Mouse (Mus musculus): ENCODE data around the gene Rnf167. TPM values are rescaled to one million over a fixed set of nuclear protein-coding genes. Genes with fewer than 3 reads are reported as not detected.

The Rnf167 gene
- polyA plus RNA-seq, 1 experiment from 2014 or later, result 135 TPM

DNA sequence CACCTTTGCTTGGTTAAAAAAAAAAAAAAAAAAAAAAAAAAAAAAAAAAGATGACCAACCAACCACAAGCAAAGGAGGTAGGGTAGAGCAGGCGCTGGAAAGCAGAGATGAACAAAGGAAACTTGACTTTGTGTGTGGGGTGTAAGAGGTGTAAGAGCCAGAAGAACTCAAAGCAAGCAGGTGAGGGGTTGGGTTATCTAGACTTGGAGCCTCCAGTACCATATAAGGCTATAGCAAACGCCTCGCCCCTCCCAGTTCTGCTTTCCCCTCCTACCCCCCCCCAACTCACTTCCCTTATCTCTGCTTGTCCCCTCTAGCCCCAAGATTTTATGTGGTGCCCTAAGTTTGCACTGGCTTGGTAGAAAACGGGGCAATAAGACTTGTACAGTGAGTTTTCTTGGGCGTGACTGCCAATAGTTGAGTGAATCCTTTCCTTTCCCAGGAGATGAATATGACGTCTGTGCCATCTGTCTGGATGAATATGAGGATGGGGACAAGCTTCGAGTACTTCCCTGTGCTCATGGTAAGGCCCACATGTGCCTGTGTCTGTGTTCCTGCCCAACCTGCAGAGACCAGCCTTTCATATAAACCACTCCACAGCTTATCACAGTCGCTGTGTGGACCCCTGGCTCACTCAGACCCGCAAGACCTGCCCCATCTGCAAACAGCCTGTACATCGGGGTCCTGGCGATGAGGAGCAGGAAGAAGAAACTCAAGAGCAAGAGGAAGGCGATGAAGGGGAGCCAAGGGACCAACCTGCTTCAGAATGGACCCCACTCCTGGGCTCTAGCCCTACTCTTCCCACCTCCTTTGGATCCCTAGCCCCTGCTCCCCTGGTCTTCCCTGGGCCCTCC lies 3.5 kb downstream of the Rnf167 start:
- H3K9ac ChIP-seq, result peak overlapping the region; percentile 27; the same call in 1 of the 2 replicates
- H3K4me2 ChIP-seq, result peak overlapping the region; percentile 97; the same call in 1 of the 2 replicates
- H3K36me3 ChIP-seq, result peaks cover 50% of the 10 kb centered on the region
- peaks cover 60% of the 10 kb centered on the region for H3K4me1 ChIP-seq
- ATAC-seq (ENCODE audit: insufficient number of reproducible peaks, insufficient read depth, low FRiP score, low TSS enrichment, low read depth), result no peak
- H3K9me3 ChIP-seq, result no peaks in the 10 kb centered on the region
- WGBS, result 77% methylated on average over 12 of the region's 12 CpGs
- peak overlapping the region; percentile 48; the same call in 1 of the 2 replicates for H3K27ac ChIP-seq
- H3K27me3 ChIP-seq, result no peaks in the 10 kb centered on the region
- no peak overlapping the region for H3K4me3 ChIP-seq

DNA sequence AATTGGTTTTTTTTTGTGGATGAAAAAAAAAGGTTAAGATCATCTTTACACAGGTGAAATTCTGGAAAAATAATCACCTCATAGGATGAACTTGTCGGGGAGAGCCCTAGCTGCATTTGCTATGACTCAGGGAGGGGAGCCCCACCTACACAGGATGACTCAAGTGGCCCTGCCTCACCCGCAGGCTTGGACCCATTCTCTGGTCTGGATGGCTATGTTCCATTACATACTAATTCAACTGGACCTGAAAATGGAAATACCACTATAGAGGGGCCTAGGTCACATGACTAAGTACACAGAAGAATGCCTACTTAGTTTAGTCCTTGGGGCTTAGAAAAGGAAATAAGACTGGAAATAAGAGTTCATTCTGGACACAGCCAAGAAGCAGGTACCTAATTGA lies 4.4 kb downstream of the Rnf167 start:
- no peaks in the 10 kb centered on the region for H3K9me3 ChIP-seq
- H3K4me1 ChIP-seq, result peaks cover 60% of the 10 kb centered on the region
- 75% methylated on average over 2 of the region's 2 CpGs for WGBS
- H3K36me3 ChIP-seq, result peaks cover 47% of the 10 kb centered on the region
- no peak overlapping the region for H3K27ac ChIP-seq
- H3K9ac ChIP-seq, result peak overlapping the region; percentile 27; the same call in 1 of the 2 replicates
- no peaks in the 10 kb centered on the region for H3K27me3 ChIP-seq
- peak overlapping the region; percentile 97 for H3K4me2 ChIP-seq
- peak overlapping the region; percentile 100; the same call in 1 of the 2 replicates for H3K4me3 ChIP-seq
- no peak for ATAC-seq (ENCODE audit: insufficient number of reproducible peaks, insufficient read depth, low FRiP score, low TSS enrichment, low read depth)

DNA sequence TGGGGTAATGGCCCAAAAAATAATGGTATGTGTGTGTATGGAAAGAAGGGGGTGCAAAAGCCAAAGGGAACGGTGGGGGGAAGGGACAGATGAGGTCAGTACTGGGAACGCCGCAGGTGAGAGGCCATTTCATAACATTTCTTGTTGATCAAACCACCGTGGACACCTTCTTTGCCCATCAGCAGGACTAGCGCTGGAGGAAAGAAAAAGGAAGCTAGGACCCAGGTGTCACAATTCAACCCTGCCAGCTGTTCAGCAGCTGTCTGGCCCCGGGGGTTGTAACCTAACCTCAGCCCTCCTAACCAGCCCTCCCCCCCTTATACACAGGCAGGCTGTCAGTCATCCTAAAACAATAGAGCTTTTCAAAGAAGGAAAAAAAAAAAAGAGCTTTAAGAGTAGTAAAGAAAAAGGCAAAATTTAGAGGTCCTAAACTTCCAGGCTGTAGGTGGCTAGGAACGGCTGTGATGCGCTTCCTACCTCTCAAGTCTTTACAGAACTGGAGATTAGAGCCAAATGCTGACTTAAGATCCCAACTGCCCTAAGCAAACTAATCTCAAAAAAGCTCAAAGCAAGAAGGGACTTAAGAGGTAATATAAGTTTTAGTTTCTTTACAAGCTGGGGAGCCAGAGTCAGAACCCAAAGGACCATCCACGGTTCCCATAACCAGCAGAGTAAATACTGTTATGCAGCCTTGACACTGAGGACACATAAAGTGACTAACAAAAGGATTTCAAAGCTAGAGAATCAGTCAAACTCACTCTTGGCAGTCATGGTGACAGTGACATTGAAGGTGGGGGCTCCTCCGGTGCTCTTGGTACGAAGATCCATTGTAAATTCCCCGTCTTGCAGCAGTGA lies 5.2 kb downstream of the Rnf167 start:
- no peaks in the 10 kb centered on the region for H3K9me3 ChIP-seq
- H3K27me3 ChIP-seq, result no peaks in the 10 kb centered on the region
- peak overlapping the region; percentile 100 for H3K9ac ChIP-seq
- ATAC-seq (ENCODE audit: insufficient number of reproducible peaks, insufficient read depth, low FRiP score, low TSS enrichment, low read depth), result no peak
- 37% methylated on average over 12 of the region's 12 CpGs for WGBS
- peaks cover 47% of the 10 kb centered on the region for H3K36me3 ChIP-seq
- H3K4me3 ChIP-seq, result peak overlapping the region; percentile 100
- H3K4me1 ChIP-seq, result peaks cover 69% of the 10 kb centered on the region
- peak overlapping the region; percentile 97 for H3K27ac ChIP-seq
- peak overlapping the region; percentile 97 for H3K4me2 ChIP-seq

DNA sequence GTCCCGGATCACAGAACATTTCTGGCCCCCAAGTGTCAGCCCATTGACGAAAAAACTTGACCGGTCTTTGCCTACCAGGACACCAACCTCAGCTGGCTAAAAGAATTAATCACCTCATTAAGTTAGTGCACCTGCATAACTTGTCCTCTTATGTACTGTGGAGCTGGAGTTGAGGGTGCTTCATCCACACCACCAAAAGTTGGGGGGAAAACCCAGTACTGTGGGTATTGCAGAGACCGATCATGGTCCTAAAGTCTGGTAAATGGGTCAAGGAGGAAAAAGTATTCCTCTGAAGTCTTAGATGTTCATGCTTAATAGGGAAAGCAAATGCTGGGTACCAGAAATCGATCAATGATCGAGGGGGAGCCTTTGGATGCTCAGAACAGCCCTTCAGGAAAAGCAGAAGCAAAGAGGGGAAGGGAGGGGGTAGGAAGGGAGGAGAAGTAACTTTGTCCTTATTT lies 5.9 kb downstream of the Rnf167 start:
- peak overlapping the region; percentile 100 for H3K9ac ChIP-seq
- H3K36me3 ChIP-seq, result peaks cover 47% of the 10 kb centered on the region
- WGBS, result 46% methylated on average over 6 of the region's 6 CpGs
- no peaks in the 10 kb centered on the region for H3K9me3 ChIP-seq
- peak overlapping the region; percentile 97 for H3K27ac ChIP-seq
- ATAC-seq (ENCODE audit: insufficient number of reproducible peaks, insufficient read depth, low FRiP score, low TSS enrichment, low read depth), result no peak
- H3K4me3 ChIP-seq, result peak overlapping the region; percentile 100
- no peaks in the 10 kb centered on the region for H3K27me3 ChIP-seq
- H3K4me1 ChIP-seq, result peaks cover 73% of the 10 kb centered on the region
- peak overlapping the region; percentile 97 for H3K4me2 ChIP-seq

DNA sequence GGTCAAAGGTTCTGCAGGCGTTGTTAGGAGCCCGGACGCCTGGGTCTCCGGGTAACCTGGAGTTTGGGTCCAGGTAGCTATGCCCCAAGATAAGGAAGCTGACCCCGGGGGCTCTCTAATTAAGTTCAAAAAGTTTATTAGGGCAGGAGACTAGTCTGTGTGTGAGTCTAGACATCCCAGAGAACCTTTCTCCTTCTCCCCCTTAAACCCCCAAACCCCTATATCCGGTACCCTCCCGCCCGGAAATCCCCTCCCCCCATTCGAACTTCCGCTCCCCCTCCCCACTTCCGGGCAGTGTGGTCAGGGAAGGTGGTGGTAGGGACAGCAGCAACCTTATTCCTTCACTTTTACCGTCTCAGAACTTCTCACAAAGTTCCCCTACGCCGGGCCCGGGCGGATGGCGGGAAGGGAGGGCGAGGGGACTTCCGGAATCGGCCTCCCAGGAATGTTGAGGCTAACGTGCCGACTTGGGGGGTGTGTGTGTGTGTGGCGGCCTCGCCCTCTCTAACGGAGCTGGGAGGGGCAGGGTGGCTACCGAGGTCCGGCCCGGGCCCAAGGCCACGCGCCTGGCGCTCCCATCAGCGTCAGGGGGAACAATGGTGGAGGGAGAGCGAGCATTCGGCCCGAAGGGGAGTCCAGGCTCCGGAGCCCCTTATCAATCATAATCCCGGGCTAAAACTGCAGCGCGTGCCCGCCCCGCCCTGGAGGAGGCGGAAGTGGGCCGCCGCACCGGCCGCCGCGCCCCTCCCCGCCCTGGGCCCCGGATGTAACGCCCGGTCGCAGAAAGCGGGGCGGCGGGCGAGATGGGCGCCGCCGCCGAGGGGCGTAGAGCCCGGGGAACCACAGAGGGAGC lies 6.5 kb downstream of the Rnf167 start:
- ATAC-seq (ENCODE audit: insufficient number of reproducible peaks, insufficient read depth, low FRiP score, low TSS enrichment, low read depth), result peak; percentile 29; the same call in 1 of the 2 replicates
- H3K4me2 ChIP-seq, result peak overlapping the region; percentile 97

DNA sequence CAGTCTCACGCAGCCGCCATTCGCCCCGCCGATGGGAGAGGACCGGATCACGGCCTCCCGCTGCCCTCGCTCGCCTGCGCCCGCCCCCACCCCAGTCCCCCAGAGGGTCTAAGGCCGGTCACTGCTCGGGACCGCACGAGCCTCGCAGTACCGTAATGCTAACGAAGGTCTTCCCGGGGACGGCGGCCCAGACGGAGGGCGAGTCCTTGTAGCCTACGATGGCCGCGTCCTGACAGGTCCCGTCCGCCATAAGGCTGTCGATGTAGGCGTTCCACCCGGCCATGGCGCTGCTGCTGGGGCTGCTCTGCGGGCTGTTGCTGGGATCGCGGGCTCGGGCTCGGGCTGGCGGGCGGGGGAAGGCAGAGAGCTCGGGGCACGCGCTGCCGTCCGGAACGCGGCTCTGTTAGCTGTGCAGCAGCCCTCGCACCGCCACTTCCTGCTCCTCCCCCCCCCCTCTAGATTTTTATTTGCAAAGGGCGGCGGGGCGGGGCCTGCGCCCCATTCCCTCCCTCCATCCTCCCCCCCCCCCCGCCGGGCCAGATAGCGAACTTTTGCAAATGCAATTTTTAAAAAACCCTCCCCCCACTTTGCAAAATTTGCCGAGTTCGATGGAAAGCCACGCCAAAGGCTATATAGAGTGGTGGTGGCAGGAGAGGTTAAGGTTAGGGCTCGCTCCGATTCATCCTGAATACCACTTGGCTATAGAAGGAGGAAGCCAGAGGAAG lies 7.3 kb downstream of the Rnf167 start, which contains the start of gene Pfn1:
Pfn1 (minus strand) TSS at position 447 of the 725 bp plus-strand sequence.
- H3K36me3 ChIP-seq, result peaks cover 36% of the 10 kb centered on the region
- no peaks in the 10 kb centered on the region for H3K27me3 ChIP-seq
- H3K4me2 ChIP-seq, result peak within 1 kb of the TSS; percentile 97
- peak within 1 kb of the TSS; percentile 100 for H3K9ac ChIP-seq
- WGBS, result 0% methylated on average over 60 of the region's 61 CpGs
- H3K27ac ChIP-seq, result peak within 1 kb of the TSS; percentile 97
- H3K4me1 ChIP-seq, result peaks cover 69% of the 10 kb centered on the region
- ATAC-seq (ENCODE audit: insufficient number of reproducible peaks, insufficient read depth, low FRiP score, low TSS enrichment, low read depth), result peak; percentile 33; the same call in 1 of the 2 replicates
- H3K4me3 ChIP-seq, result peak within 1 kb of the TSS; percentile 100
- no peaks in the 10 kb centered on the region for H3K9me3 ChIP-seq

More for the DNA sequence above, 6.5 kb downstream of the Rnf167 start:
- Histone ChIP-seq H3K9me3 (no peaks in the 10 kb centered on the region), H3K27me3 (no peaks in the 10 kb centered on the region), H3K4me1 (peaks cover 73% of the 10 kb centered on the region), H3K9ac (peak overlapping the region; percentile 100), H3K27ac (peak overlapping the region; percentile 97), H3K36me3 (peaks cover 44% of the 10 kb centered on the region), H3K4me3 (peak overlapping the region; percentile 100)
- WGBS, result under 1% methylated on average over 59 of the region's 63 CpGs

DNA sequence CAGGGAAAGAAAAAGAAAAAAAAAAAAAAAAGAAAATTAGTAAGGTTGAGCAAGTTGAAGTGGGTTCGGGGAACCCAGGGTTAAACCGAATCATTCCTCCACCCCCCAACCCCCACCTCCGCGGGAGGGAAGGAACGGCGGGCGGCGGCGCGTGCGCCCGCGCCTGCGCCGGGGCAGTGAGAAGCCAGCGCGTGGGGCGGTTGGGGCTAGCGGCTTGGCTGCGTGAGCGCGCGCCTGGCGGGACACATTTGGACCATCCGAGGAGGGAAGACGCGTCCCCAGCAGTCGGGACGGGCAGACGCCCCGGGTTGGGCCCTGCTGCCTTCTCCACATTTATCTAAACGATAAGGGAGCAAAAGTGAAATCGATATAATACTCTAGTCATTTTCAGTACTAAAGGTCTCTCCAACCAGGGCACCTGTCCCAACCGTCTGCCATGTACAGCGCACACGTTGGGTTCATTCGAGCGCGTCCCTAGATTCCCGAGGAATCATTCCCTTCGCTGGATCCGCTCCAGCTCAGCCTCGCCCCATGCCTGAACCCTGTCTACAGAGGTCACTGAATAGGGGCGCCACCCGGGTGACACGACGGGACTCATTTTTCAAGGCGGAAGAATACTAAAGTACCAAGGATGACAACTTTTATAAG lies 8.0 kb downstream of the Rnf167 start:
- Histone ChIP-seq H3K4me1 (peaks cover 62% of the 10 kb centered on the region), H3K9ac (peak overlapping the region; percentile 100), H3K27me3 (no peaks in the 10 kb centered on the region), H3K9me3 (no peaks in the 10 kb centered on the region), H3K27ac (peak overlapping the region; percentile 97), H3K36me3 (peaks cover 29% of the 10 kb centered on the region), H3K4me2 (peak overlapping the region; percentile 97), H3K4me3 (peak overlapping the region; percentile 100)
- 1% methylated on average over 40 of the region's 48 CpGs for WGBS
- no peak for ATAC-seq (ENCODE audit: insufficient number of reproducible peaks, insufficient read depth, low FRiP score, low TSS enrichment, low read depth)

DNA sequence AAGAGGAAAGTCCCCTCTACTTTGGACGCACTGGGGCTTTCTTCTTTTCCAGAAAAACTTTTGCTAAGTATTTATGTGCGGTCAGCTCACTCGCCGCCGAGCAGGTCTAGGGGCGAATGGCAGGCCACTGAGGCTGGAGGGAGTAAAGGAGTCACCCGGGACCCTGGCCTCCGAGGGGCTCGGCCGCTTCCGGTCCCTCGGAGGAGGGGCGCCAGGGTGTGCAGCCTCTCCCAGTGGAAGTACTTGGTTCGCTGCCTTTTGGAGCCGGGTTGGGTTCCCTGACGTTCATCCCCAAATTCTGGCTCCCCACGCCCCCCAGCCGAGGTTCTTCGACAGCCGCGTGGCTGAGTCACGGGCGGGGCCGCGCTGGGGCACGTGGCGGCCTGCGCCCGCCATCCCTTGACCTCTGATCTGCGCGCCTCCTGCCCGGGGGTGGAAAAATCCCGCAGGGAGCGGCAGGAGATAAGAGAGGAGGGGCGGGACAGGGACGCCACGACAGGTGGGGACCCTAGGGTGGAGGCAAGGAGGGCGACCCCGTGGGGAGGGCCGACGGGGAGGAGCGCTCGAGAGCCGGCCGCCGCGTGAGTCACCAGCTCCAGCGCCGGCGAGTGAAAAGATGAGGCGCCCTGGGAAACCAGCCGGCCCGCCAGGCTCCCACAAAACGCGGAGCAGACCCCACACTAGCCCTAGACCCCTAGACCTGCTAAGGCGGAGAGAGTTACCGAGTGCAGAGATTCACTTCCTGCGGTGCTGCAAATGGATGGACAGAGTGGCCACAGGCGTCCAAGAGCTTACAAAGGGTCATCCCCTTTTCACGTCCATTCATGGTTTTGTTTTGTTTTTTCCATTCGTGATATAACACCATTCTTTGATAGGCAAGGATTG lies 8.8 kb downstream of the Rnf167 start:
- peak overlapping the region; percentile 100 for H3K4me3 ChIP-seq
- no peaks in the 10 kb centered on the region for H3K27me3 ChIP-seq
- H3K9me3 ChIP-seq, result no peaks in the 10 kb centered on the region
- peak overlapping the region; percentile 100 for H3K9ac ChIP-seq
- H3K36me3 ChIP-seq, result peaks cover 26% of the 10 kb centered on the region
- H3K27ac ChIP-seq, result peak overlapping the region; percentile 97
- under 1% methylated on average over 61 of the region's 61 CpGs for WGBS
- peaks cover 56% of the 10 kb centered on the region for H3K4me1 ChIP-seq
- 0 out of 2 replicates have a peak, but pooled peaks have one; percentile 10 for ATAC-seq (ENCODE audit: insufficient number of reproducible peaks, insufficient read depth, low FRiP score, low TSS enrichment, low read depth)
- peak overlapping the region; percentile 97 for H3K4me2 ChIP-seq

DNA sequence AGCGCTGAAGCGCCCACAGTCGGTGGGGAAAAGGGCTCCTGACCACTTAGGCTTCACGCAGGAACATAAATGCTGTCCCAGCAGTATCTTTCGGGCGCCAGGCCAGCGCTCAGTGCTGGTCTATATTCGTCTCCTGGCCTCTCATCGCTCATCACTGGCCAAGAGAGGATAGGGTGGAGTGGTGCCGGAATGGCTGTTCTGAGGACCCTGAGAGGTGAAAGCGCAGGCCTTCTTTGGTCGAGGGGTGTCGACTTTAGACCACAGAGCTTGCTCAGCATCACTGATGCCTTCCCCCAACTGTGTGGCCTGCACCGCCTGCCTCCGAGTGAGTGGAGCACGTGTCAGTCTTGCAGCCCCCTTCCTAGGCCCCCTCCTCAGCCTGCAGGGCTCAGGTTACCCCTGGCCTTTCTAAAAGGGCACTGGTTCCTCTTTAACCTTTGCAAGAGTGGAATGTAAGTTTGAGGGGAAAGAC lies 9.5 kb downstream of the Rnf167 start:
- 0 out of 2 replicates have a peak, but pooled peaks have one; percentile 17 for ATAC-seq (ENCODE audit: insufficient number of reproducible peaks, insufficient read depth, low FRiP score, low TSS enrichment, low read depth)
- Histone ChIP-seq H3K27ac (peak overlapping the region; percentile 97), H3K27me3 (no peaks in the 10 kb centered on the region), H3K4me3 (peak overlapping the region; percentile 100), H3K9ac (peak overlapping the region; percentile 100), H3K36me3 (peaks cover 25% of the 10 kb centered on the region), H3K4me2 (peak overlapping the region; percentile 97), H3K4me1 (peaks cover 49% of the 10 kb centered on the region), H3K9me3 (no peaks in the 10 kb centered on the region)
- 5% methylated on average over 16 of the region's 16 CpGs for WGBS
